Mouse (Mus musculus) bone marrow macrophage, adult 2 months (primary cell): ENCODE measurements around the gene Cebpe. TPM values are rescaled to one million over a fixed set of nuclear protein-coding genes. Genes with fewer than 3 reads are reported as not detected.

ENCODE experiments used
- H3K27ac ChIP-seq: 2 replicates; pipeline ENCODE4 v1.5.1; 2012; ENCODE audit warnings: low read depth, low read length; ENCODE audit not compliant: insufficient read depth
- H3K4me1 ChIP-seq: 2 replicates; pipeline ENCODE4 v1.6.1; 2012; ENCODE audit warnings: low read length; ENCODE audit not compliant: control insufficient read depth, insufficient read depth
- H3K4me3 ChIP-seq: 2 replicates; pipeline ENCODE4 v1.5.1; 2012; ENCODE audit warnings: mild to moderate bottlenecking, low read length, moderate library complexity; ENCODE audit not compliant: insufficient read depth
- CTCF ChIP-seq: IDR thresholded peaks from 2 replicates; pipeline ENCODE4 v1.5.1; 2012; ENCODE audit warnings: low read depth, mild to moderate bottlenecking, low read length, moderate library complexity
- POLR2A ChIP-seq: IDR thresholded peaks from 2 replicates; pipeline ENCODE4 v1.6.1; 2012; ENCODE audit warnings: mild to moderate bottlenecking, low read depth, low read length, borderline replicate concordance
- polyA plus RNA-seq: library from polyadenylated mRNA; stranded (reverse); fragments of >200 nt; gene quantifications from 2 replicates; pipeline ENCODE4 v1.2.4, GENCODE M21; 2012; ENCODE audit not compliant: missing spikeins, insufficient read depth, insufficient read length

Gene Cebpe
- polyA plus RNA-seq: 0.87 and 0.90 TPM in 2 replicates

GRCm38 (mm10) chr14:54712074-54712473 lies at the start of gene Cebpe:
Gene Cebpe, minus strand, starts transcription at chr14:54712174.
- Histone ChIP-seq H3K27ac (peak within 1 kb of the TSS; percentile 54), H3K4me3 (no peak within 1 kb of the TSS), H3K4me1 (peaks cover 16% of the 10 kb centered on the region)
- TF ChIP-seq CTCF (no peak), POLR2A (no peak)

- TF ChIP-seq POLR2A (no peak), CTCF (no peak)
- H3K4me3 ChIP-seq: no peak overlapping the region
- H3K27ac ChIP-seq: peak overlapping the region; percentile 98
- H3K4me1 ChIP-seq: peaks cover 51% of the 10 kb centered on the region
These were observed 44.4 kb upstream of the Cebpe start for GRCm38 (mm10) chr14:54756382-54756781.

- H3K4me3 ChIP-seq: 0 out of 2 replicates have a peak overlapping the region, but pooled peaks have one; percentile 1
- TF ChIP-seq CTCF (no peak), POLR2A (no peak)
- peaks cover 69% of the 10 kb centered on the region for H3K4me1 ChIP-seq
- peak overlapping the region; percentile 98 for H3K27ac ChIP-seq
These were observed 42.6 kb upstream of the Cebpe start for GRCm38 (mm10) chr14:54754602-54755018.

- Histone ChIP-seq H3K4me1 (peaks cover 72% of the 10 kb centered on the region), H3K4me3 (peak overlapping the region; percentile 37), H3K27ac (peak overlapping the region; percentile 94)
- TF ChIP-seq CTCF (no peak), POLR2A (no peak)
These were observed 42.1 kb upstream of the Cebpe start for GRCm38 (mm10) chr14:54753986-54754601.

GRCm38 (mm10) chr14:54752938-54753337 lies 41.0 kb upstream of the Cebpe start:
- Histone ChIP-seq H3K4me1 (peaks cover 82% of the 10 kb centered on the region), H3K4me3 (no peak overlapping the region), H3K27ac (peak overlapping the region; percentile 94; the same call in 1 of the 2 replicates)
- TF ChIP-seq POLR2A: no peak
- no peak for TF ChIP-seq CTCF

GRCm38 (mm10) chr14:54751768-54752167 lies 39.8 kb upstream of the Cebpe start:
- H3K4me3 ChIP-seq: no peak overlapping the region
- H3K4me1 ChIP-seq: peaks cover 77% of the 10 kb centered on the region
- no peak for TF ChIP-seq CTCF
- TF ChIP-seq POLR2A: no peak
- H3K27ac ChIP-seq: no peak overlapping the region

GRCm38 (mm10) chr14:54749238-54749637 lies 37.3 kb upstream of the Cebpe start:
- H3K4me3 ChIP-seq: no peak overlapping the region
- peak overlapping the region; percentile 72 for H3K27ac ChIP-seq
- TF ChIP-seq CTCF: no peak
- TF ChIP-seq POLR2A: no peak
- H3K4me1 ChIP-seq: peaks cover 57% of the 10 kb centered on the region

- peaks cover 48% of the 10 kb centered on the region for H3K4me1 ChIP-seq
- TF ChIP-seq POLR2A (no peak), CTCF (no peak)
- H3K4me3 ChIP-seq: no peak overlapping the region
- H3K27ac ChIP-seq: peak overlapping the region; percentile 62
These were observed 36.3 kb upstream of the Cebpe start for GRCm38 (mm10) chr14:54747942-54748917.

GRCm38 (mm10) chr14:54746038-54746437 lies 34.1 kb upstream of the Cebpe start:
- no peak for TF ChIP-seq CTCF
- TF ChIP-seq POLR2A: no peak
- peaks cover 36% of the 10 kb centered on the region for H3K4me1 ChIP-seq
- no peak overlapping the region for H3K4me3 ChIP-seq
- H3K27ac ChIP-seq: no peak overlapping the region

GRCm38 (mm10) chr14:54744473-54744872 lies 32.5 kb upstream of the Cebpe start:
- Histone ChIP-seq H3K4me1 (peaks cover 21% of the 10 kb centered on the region), H3K27ac (no peak overlapping the region), H3K4me3 (no peak overlapping the region)
- TF ChIP-seq CTCF (no peak), POLR2A (no peak)

- H3K27ac ChIP-seq: no peak overlapping the region
These were observed 30.4 kb upstream of the Cebpe start for GRCm38 (mm10) chr14:54742375-54742774.

More at GRCm38 (mm10) chr14:54742375-54742774, 30.4 kb upstream of the Cebpe start:
- TF ChIP-seq POLR2A: no peak
- Histone ChIP-seq H3K4me3 (no peak overlapping the region), H3K4me1 (peaks cover 10% of the 10 kb centered on the region)
